Mouse (Mus musculus) MEL (cell line): ENCODE measurements around the gene Plcb3. TPM values are rescaled to one million over a fixed set of nuclear protein-coding genes. Genes with fewer than 3 reads are reported as not detected.

ENCODE experiments used
- DNase-seq: peaks from one replicate; pipeline ENCODE4 v3.0.0; 2011; ENCODE audit warnings: low read depth, low spot score
- H3K27ac ChIP-seq: 2 replicates; pipeline ENCODE4 v1.5.1; 2012; ENCODE audit warnings: low read depth, mild to moderate bottlenecking, control low read depth, low read length, moderate library complexity; ENCODE audit not compliant: control insufficient read depth
- H3K27me3 ChIP-seq, 2 experiments: fragments of 150-350 bp in 1 of 2; sonication (generic) in 1 of 2; 2 replicates each; pipeline ENCODE4 v1.6.1; 2012; ENCODE audit warnings: low read length in 2 of 2, mild to moderate bottlenecking in 2 of 2, improper control_type of control experiment in 1 of 2, moderate library complexity in 1 of 2; ENCODE audit not compliant: insufficient read depth in 2 of 2, control insufficient read depth in 1 of 2
- H3K36me3 ChIP-seq, 2 experiments: 2 replicates each; pipeline ENCODE4 v1.6.1; 2012 to 2014; ENCODE audit warnings: low read length in 2 of 2, improper control_type of control experiment in 1 of 2, inconsistent platforms in 1 of 2, mild to moderate bottlenecking in 1 of 2; ENCODE audit not compliant: insufficient read depth in 2 of 2, control insufficient read depth in 1 of 2
- H3K4me1 ChIP-seq, 2 experiments: fragments of 150-350 bp in 1 of 2; sonication (generic) in 1 of 2; 2 replicates each; pipeline ENCODE4 v1.6.1; 2012; ENCODE audit warnings: low read length in 2 of 2, improper control_type of control experiment in 1 of 2, mild to moderate bottlenecking in 1 of 2; ENCODE audit not compliant: insufficient read depth in 2 of 2, control insufficient read depth in 1 of 2
- H3K4me3 ChIP-seq, 2 experiments: fragments of 150-350 bp in 1 of 2; sonication (generic) in 1 of 2; 2 replicates each; pipeline ENCODE4 v1.5.1; 2012; ENCODE audit warnings: low read depth in 2 of 2, low read length in 2 of 2, mild to moderate bottlenecking in 2 of 2, moderate library complexity in 2 of 2, control low read depth in 1 of 2, improper control_type of control experiment in 1 of 2; ENCODE audit not compliant: control insufficient read depth in 1 of 2, insufficient read depth in 1 of 2
- H3K79me2 ChIP-seq: 2 replicates; pipeline ENCODE4 v1.6.1; 2012; ENCODE audit warnings: mild to moderate bottlenecking, low read length, moderate library complexity; ENCODE audit not compliant: control insufficient read depth, poor library complexity, insufficient read depth
- H3K9ac ChIP-seq: 2 replicates; pipeline ENCODE4 v1.6.1; 2012; ENCODE audit warnings: low read depth, mild to moderate bottlenecking, control low read depth, low read length, moderate library complexity; ENCODE audit not compliant: control insufficient read depth, poor library complexity, severe bottlenecking
- H3K9me3 ChIP-seq: fragments of 150-350 bp; sonication (generic); replicated peaks from 2 replicates; pipeline ENCODE4 v1.6.1; 2012; ENCODE audit warnings: mild to moderate bottlenecking, low read length, improper control_type of control experiment, moderate library complexity; ENCODE audit not compliant: insufficient read depth
- BHLHE40 ChIP-seq: IDR thresholded peaks from 2 replicates; pipeline ENCODE4 v1.6.1; 2012; ENCODE audit warnings: low read depth, mild to moderate bottlenecking, inconsistent platforms, low read length, improper control_type of control experiment, borderline replicate concordance
- CTCF ChIP-seq, 3 experiments: IDR thresholded peaks in 2 of 3; conservative IDR thresholded peaks in 1 of 3; 2 replicates each; pipeline ENCODE4 v1.5.1; 2011 to 2012; ENCODE audit warnings: low read length in 3 of 3, low read depth in 2 of 3, mild to moderate bottlenecking in 2 of 3, improper control_type of control experiment in 1 of 3, inconsistent platforms in 1 of 3, mixed read lengths in 1 of 3, moderate library complexity in 1 of 3; ENCODE audit not compliant: control insufficient read depth in 1 of 3, insufficient read depth in 1 of 3, poor library complexity in 1 of 3, severe bottlenecking in 1 of 3
- EP300 ChIP-seq, 2 experiments: IDR thresholded peaks; 2 replicates each; pipeline ENCODE4 v1.6.1; 2011; ENCODE audit warnings: improper control_type of control experiment in 2 of 2, low read length in 2 of 2, low read depth in 1 of 2, mild to moderate bottlenecking in 1 of 2
- ETS1 ChIP-seq: IDR thresholded peaks from 2 replicates; pipeline ENCODE4 v1.6.1; 2012; ENCODE audit warnings: low read depth, mild to moderate bottlenecking, inconsistent platforms, low read length, improper control_type of control experiment, moderate library complexity
- GABPA ChIP-seq: IDR thresholded peaks from 2 replicates; pipeline ENCODE4 v1.6.1; 2012; ENCODE audit warnings: low read depth, mild to moderate bottlenecking, inconsistent platforms, low read length, improper control_type of control experiment, moderate library complexity
- GATA1 ChIP-seq: IDR thresholded peaks from 2 replicates; pipeline ENCODE4 v1.6.1; 2011; ENCODE audit warnings: low read depth, low read length, improper control_type of control experiment
- HCFC1 ChIP-seq: IDR thresholded peaks from 2 replicates; pipeline ENCODE4 v1.6.1; 2012; ENCODE audit warnings: low read depth, mild to moderate bottlenecking, inconsistent platforms, low read length, improper control_type of control experiment, moderate library complexity
- JUND ChIP-seq: IDR thresholded peaks from 2 replicates; pipeline ENCODE4 v1.6.1; 2011; ENCODE audit warnings: low read depth, mild to moderate bottlenecking, improper control_type of control experiment, low read length
- MAFK ChIP-seq: IDR thresholded peaks from 2 replicates; pipeline ENCODE4 v1.6.1; 2011; ENCODE audit warnings: low read depth, mild to moderate bottlenecking, low read length, improper control_type of control experiment, borderline replicate concordance
- MAX ChIP-seq: IDR thresholded peaks from 2 replicates; pipeline ENCODE4 v1.6.1; 2011; ENCODE audit warnings: low read length, improper control_type of control experiment
- MAZ ChIP-seq: IDR thresholded peaks from 2 replicates; pipeline ENCODE4 v1.6.1; 2012; ENCODE audit warnings: low read depth, mild to moderate bottlenecking, inconsistent platforms, low read length, improper control_type of control experiment
- MEF2A ChIP-seq: IDR thresholded peaks from 2 replicates; pipeline ENCODE4 v1.6.1; 2014; ENCODE audit warnings: low read depth, mild to moderate bottlenecking, inconsistent platforms, low read length, improper control_type of control experiment; ENCODE audit not compliant: poor library complexity, insufficient replicate concordance, severe bottlenecking; ENCODE audit errors: extremely low read depth
- MXI1 ChIP-seq: IDR thresholded peaks from 2 replicates; pipeline ENCODE4 v1.6.1; 2011; ENCODE audit warnings: mild to moderate bottlenecking, low read depth, low read length, improper control_type of control experiment
- MYC ChIP-seq: IDR thresholded peaks from 2 replicates; pipeline ENCODE4 v1.6.1; 2011; ENCODE audit warnings: low read depth, mild to moderate bottlenecking, low read length, improper control_type of control experiment, moderate library complexity
- NELFE ChIP-seq: IDR thresholded peaks from 2 replicates; pipeline ENCODE4 v1.6.1; 2011; ENCODE audit warnings: low read depth, low read length, improper control_type of control experiment
- NRF1 ChIP-seq: IDR thresholded peaks from 2 replicates; pipeline ENCODE4 v1.6.1; 2014; ENCODE audit warnings: low read depth, mild to moderate bottlenecking, inconsistent platforms, low read length, improper control_type of control experiment, moderate library complexity; ENCODE audit not compliant: poor library complexity, insufficient read depth, severe bottlenecking
- POLR2A ChIP-seq, 2 experiments: IDR thresholded peaks; 2 replicates each; pipeline ENCODE4 v1.6.1; 2011 to 2012; ENCODE audit warnings: low read length in 2 of 2, mild to moderate bottlenecking in 2 of 2, control low read depth in 1 of 2, improper control_type of control experiment in 1 of 2, low read depth in 1 of 2, moderate library complexity in 1 of 2; ENCODE audit not compliant: control insufficient read depth in 1 of 2, insufficient read depth in 1 of 2, poor library complexity in 1 of 2
- POLR2AphosphoS2 ChIP-seq: IDR thresholded peaks from 2 replicates; pipeline ENCODE4 v1.6.1; 2011; ENCODE audit warnings: low read length, improper control_type of control experiment
- POLR2AphosphoS5 ChIP-seq: IDR thresholded peaks from 2 replicates; pipeline ENCODE4 v1.6.1; 2012; ENCODE audit warnings: low read depth, borderline replicate concordance, mild to moderate bottlenecking, inconsistent platforms, low read length, moderate library complexity, mixed read lengths
- RAD21 ChIP-seq: IDR thresholded peaks from 2 replicates; pipeline ENCODE4 v1.6.1; 2011; ENCODE audit warnings: mild to moderate bottlenecking, low read depth, low read length, improper control_type of control experiment
- SIN3A ChIP-seq: IDR thresholded peaks from 2 replicates; pipeline ENCODE4 v1.6.1; 2012; ENCODE audit warnings: low read length, improper control_type of control experiment, inconsistent platforms
- SMC3 ChIP-seq: IDR thresholded peaks from 2 replicates; pipeline ENCODE4 v1.6.1; 2011; ENCODE audit warnings: low read depth, low read length, improper control_type of control experiment
- TAL1 ChIP-seq: IDR thresholded peaks from 2 replicates; pipeline ENCODE4 v1.6.1; 2012; ENCODE audit warnings: mild to moderate bottlenecking, inconsistent platforms, low read length, moderate library complexity, mixed read lengths
- TBP ChIP-seq: IDR thresholded peaks from 2 replicates; pipeline ENCODE4 v1.8.0; 2011; ENCODE audit warnings: low read depth, low read length, improper control_type of control experiment
- TCF12 ChIP-seq: IDR thresholded peaks from 2 replicates; pipeline ENCODE4 v1.6.1; 2014; ENCODE audit warnings: low read depth, mild to moderate bottlenecking, inconsistent platforms, low read length, improper control_type of control experiment, moderate library complexity
- UBTF ChIP-seq: IDR thresholded peaks from 2 replicates; pipeline ENCODE4 v1.6.1; 2012; ENCODE audit warnings: low read depth, mild to moderate bottlenecking, inconsistent platforms, low read length, improper control_type of control experiment, moderate library complexity, borderline replicate concordance; ENCODE audit not compliant: insufficient read depth
- ZC3H11A ChIP-seq: IDR thresholded peaks from 2 replicates; pipeline ENCODE4 v1.6.1; 2012; ENCODE audit warnings: low read depth, mild to moderate bottlenecking, inconsistent platforms, low read length, improper control_type of control experiment
- ZMIZ1 ChIP-seq: IDR thresholded peaks from 2 replicates; pipeline ENCODE4 v1.6.1; 2012; ENCODE audit warnings: low read depth, mild to moderate bottlenecking, inconsistent platforms, low read length, improper control_type of control experiment, moderate library complexity
- ZNF384 ChIP-seq: IDR thresholded peaks from 2 replicates; pipeline ENCODE4 v1.6.1; 2012; ENCODE audit warnings: low read depth, mild to moderate bottlenecking, inconsistent platforms, low read length, improper control_type of control experiment
- polyA plus RNA-seq, 2 experiments: library from polyadenylated mRNA; stranded (reverse) in 1 of 2; unstranded in 1 of 2; fragments of >175 nt in 1 of 2; fragments of >200 nt in 1 of 2; gene quantifications; 2 replicates each; pipeline versions ENCODE4 v1.2.1 to v1.2.4; 2012; ENCODE audit warnings: low replicate concordance in 2 of 2, low read depth in 1 of 2; ENCODE audit not compliant: insufficient read length in 2 of 2, insufficient read depth in 1 of 2, missing spikeins in 1 of 2
- total RNA-seq: library from RNA; depleted of rRNA; stranded (reverse); fragments of 300-350 nt; gene quantifications from 2 replicates; pipeline ENCODE4 v1.2.3, GENCODE M21; 2012

The Plcb3 gene
- total and polyA plus RNA-seq, 3 experiments = 12.6 to 30.8 TPM; not detected in 1

DNA sequence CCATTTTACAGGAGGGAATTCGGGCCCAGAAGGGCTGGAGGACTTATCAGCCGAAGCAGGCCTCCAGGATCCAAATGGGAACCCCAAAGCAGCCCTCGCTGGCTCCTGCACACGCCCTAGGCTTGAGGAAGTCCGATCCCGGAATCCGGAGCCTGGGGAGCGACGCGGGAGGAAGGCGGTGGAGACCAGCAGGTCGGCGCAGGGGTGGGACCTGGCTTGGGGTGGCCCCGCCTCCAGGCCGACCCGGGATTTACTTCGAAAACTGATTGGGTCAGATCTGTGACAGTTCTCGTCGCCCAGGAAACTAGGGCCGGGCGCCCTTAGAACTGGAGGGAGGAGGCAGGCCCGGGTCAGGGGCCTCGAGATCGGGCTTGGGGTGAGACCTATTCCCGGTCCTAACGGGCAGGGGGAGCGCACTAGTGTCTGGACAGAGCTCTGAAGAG lies 34.0 kb downstream of the Plcb3 start, which contains the start of gene Gpr137:
Gpr137 (minus strand) TSS at position 232 of the 443 bp plus-strand sequence.
- Histone ChIP-seq H3K36me3 (peaks cover 0 to 2% of the 10 kb centered on the region in 2 experiments; a peak in 1 of 4 replicates), H3K27me3 (no peaks in the 10 kb centered on the region), H3K79me2 (peaks cover 8% of the 10 kb centered on the region; the same call in 1 of the 2 replicates), H3K27ac (peak within 1 kb of the TSS; percentile 75), H3K4me1 (peaks cover 0 to 10% of the 10 kb centered on the region in 2 experiments; a peak in 2 of 4 replicates), H3K9ac (peak within 1 kb of the TSS; percentile 92), H3K4me3 (peak within 1 kb of the TSS; percentile 72 to 78), H3K9me3 (no peaks in the 10 kb centered on the region)
- no peak for TF ChIP-seq ZC3H11A
- peak; percentile 90 for TF ChIP-seq POLR2AphosphoS2
- TF ChIP-seq MAX = no peak; the same call in 1 of the 2 replicates
- no peak for TF ChIP-seq RAD21
- peak; percentile 77 for TF ChIP-seq NELFE
- no peak for TF ChIP-seq MYC
- no peak; the same call in 1 of the 2 replicates for TF ChIP-seq TBP
- 0 out of 2 replicates have a peak, but pooled peaks have one; percentile 60 for TF ChIP-seq MXI1
- TF ChIP-seq POLR2AphosphoS5 = no peak
- no peak for TF ChIP-seq GABPA
- TF ChIP-seq GATA1 = no peak
- TF ChIP-seq UBTF = no peak
- no peak for TF ChIP-seq BHLHE40
- TF ChIP-seq ZNF384 = no peak
- peak; percentile 72 for TF ChIP-seq HCFC1
- 0 out of 2 replicates have a peak, but pooled peaks have one; percentile 3 for TF ChIP-seq ETS1
- TF ChIP-seq SMC3 = no peak
- no peak for TF ChIP-seq TAL1
- TF ChIP-seq POLR2A (IDR thresholded peaks at IDR 0.05; ENCODE audit: control insufficient read depth in 1 of 2, insufficient read depth in 1 of 2, low read depth in 1 of 2, low read length in 2 of 2, poor library complexity in 1 of 2) = peak; percentile 36 to 88; a peak in 2 of 4 replicates
- no peak for TF ChIP-seq EP300 (IDR thresholded peaks at IDR 0.05; ENCODE audit: low read depth in 1 of 2, low read length in 2 of 2)
- TF ChIP-seq JUND = no peak
- TF ChIP-seq NRF1 = peak; percentile 27; the same call in 1 of the 2 replicates
- peak; percentile 39; the same call in 1 of the 2 replicates for TF ChIP-seq TCF12
- no peak for TF ChIP-seq MAFK
- TF ChIP-seq CTCF (IDR thresholded peaks at IDR 0.05 in 2 of 3, conservative IDR thresholded peaks at IDR 0.05 in 1 of 3; ENCODE audit: control insufficient read depth in 1 of 3, insufficient read depth in 1 of 3, low read depth in 2 of 3, low read length in 3 of 3, poor library complexity in 1 of 3, severe bottlenecking in 1 of 3) = no peak
- no peak for TF ChIP-seq MEF2A
- peak; percentile 64 for TF ChIP-seq SIN3A
- no peak; the same call in 1 of the 2 replicates for TF ChIP-seq MAZ
- peak; percentile 75 for TF ChIP-seq ZMIZ1
- peak; percentile 96 for DNase-seq
